Mouse (Mus musculus) cerebellum, postnatal 36 days (tissue): Measurements from ENCODE around the gene 2310034C09Rik.
A peak's percentile ranks its signal among the peaks of the same experiment; 100 is the strongest.
"Not testable (repeated sequence)": the region's sequence is repeated elsewhere in the genome, so short reads cannot be mapped to it uniquely, and the experiment has no call there.

ENCODE experiments used
- DNase-seq, 2 experiments: peaks; one replicate each; pipeline ENCODE4 v3.0.0; 2021 to 2022; ENCODE audit warnings: mixed read lengths in 2 of 2

Gene 2310034C09Rik

DNA sequence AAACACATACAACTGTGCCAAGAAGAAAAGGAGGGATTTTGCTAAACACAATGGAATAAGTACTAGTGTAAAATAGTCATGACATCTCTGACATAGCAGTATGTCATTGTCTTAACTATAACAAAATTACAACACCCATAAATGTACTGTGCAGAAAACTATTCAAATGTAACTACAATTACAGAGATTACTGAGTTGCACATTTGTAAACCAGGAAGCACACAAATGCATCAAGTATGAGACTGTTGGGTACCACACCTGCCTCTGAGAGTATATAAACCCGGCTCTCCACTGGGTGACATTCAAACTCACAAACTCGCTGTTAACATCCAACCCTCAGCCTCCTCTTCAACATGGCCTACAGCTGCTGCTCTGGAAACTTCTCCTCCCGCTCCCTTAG is at the start of gene 2310034C09Rik:
TSS of gene 2310034C09Rik (plus strand) at position 301 of the 400 bp plus-strand sequence.
- not testable (repeated sequence) for DNase-seq

DNA sequence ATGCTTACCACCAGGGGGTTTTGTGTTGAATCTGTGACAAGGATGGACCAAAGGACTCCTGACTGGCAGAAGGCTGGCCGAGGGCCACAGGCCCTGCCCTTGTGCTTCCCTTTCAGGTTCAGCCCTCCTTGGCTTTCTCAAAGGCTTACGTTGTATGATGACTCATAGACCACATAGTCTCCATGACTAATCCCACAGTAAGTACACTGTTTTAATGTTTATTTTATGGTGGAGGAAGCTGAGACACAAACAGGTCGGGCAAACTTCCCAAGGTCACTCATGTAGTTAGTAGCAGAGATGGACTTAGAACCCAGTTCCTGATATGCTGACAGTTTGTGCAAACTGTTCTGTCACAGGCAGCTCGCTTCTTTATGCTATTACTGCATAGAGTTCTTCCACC is 47.9 kb upstream of the 2310034C09Rik start:
- no peak for DNase-seq

DNA sequence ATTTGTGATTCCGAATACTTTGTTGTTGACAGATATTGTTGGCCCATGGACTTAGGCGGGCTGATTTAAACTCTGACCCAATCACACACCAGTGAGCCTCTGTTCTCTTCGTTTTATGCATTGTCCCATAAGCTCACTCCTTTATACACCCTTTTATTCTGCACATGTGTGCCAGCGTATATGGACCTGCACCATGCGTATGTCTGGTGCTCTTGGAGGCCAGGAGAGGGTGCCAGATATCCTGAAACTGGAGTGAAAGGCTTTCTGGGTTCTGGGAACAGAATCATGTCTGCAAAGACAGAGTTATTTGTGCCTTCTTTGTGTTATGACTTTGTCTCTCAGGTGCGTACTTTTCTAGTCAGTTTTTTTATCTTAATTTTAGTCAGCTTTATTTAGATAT is 47.4 kb upstream of the 2310034C09Rik start:
- DNase-seq, result no peak

DNA sequence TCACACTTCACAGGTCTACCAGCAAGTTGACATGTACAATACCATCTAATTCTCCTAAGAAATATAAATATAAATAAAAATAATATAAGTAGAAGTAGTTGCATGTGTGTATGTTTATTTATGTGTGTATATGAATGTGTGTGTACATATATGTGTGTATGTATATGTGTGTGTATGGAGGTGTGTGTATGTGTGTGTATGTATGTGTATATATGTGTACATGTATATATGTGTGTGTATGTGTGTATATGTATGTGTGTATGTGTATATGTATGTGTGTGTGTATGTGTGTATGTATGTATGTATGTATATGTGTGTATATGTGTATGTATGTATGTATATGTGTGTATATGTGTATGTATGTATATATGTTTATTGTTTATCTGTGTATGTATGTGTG is 42.1 kb upstream of the 2310034C09Rik start:
- no peak for DNase-seq

DNA sequence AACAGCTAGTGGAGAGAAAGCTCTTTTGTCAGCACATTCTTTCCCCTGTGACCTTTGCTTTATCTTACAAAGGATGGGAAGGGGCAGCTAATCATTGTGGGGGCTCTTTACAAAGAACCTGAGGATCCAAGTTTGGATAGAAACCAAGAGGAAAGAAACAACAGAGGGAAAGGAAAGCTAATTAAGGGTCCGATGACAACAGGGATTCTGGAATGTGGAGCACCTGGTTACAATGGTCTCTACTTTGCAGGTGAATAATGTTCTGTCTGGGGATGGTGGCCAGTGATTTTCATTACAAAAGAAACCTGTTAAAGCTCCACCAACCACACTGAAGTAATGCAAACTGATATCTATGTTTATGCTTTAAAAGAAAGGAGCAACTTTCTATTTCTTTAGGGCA is 38.6 kb upstream of the 2310034C09Rik start:
- no peak for DNase-seq

DNA sequence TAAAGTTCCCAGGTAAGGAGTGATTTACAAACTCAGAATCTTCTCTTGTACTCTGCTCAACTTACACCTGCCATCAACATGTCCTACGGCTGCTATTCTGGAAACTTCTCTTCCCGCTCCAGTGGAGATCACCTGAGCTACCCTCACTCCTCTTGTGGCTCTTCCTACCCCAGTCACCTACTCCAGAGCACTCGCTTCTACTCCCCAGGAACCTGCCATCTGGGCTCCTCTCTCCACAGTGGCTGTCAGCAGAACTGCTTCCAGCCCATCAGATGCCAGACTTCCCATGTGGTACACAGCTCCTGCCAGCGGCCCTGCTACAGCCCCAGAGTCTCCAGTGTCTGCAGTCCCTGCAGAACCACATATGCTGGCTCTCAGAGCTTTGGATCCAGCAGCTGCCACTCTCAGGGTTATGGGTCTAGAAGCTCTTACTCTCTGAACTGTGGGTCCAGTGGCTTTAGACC is 29.8 kb upstream of the 2310034C09Rik start, which contains the start of gene Krtap13-1:
TSS of gene Krtap13-1 (plus strand) at position 51 of the 464 bp plus-strand sequence.
- peak; percentile 6 to 11 for DNase-seq

DNA sequence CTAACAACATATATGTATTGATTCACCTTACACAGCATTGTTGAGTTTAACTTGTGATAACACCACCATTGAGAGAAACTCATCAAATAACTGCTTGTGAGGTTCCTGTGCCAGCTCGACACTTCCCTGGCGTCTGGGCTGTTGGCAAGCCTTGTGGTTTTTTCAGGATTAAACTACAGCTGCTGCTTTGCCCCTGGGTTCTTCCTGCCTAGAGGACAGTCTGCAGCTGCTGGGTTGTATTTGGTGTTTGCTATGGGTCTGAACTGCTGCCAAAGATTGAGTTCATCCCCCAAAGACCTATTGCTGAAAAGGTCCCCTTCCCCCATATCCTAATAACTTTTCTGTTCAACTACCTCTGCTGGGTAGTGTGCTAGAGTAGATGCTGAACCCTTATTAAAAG is 23.3 kb upstream of the 2310034C09Rik start:
- DNase-seq, result no peak

DNA sequence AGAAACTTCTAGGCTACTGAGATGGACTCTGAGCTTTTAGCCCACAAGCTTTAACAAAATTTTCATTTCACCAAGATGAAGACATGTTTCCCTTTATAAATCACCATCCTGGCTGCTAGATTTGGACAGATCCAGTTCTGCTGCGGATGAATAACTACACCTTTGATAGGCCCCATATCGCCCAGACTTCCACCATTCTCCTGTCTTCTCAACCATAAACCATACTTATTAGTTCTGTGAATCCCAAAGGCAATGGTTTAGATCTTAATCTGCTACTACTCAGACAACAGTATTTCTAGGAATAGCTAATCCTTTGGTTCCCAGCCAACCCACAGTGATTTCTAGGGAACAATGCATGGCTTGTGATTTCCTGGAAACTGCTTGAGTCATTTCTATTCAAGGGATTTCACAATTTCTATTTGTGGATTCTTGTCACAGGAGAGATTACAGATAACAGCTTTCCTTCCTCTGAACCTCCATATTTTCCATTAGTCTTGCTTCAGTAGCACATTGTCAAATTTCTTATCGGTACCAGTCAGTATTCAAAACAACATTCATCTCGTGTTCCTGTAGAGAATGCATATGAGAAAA is 13.8 kb upstream of the 2310034C09Rik start:
- DNase-seq, result no peak

DNA sequence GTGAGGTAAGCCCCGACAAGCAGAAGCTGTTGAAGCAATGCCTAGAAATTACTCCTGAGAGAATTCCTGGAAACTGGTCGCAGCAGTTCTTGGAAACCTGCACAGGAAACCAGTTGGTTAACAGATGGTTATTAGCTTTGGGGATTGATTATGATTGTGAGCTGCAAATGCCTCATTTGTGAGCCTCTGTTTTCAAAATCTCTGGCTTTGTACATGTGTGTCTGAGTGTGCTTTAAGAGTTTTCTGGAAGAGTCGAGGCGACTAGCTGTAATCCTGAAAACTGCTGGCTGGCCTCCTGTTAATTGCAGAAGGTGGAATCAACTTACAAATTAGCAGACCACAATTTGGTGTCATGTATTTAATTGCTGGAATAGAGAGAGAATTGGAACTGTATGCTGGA is 10.7 kb upstream of the 2310034C09Rik start:
- DNase-seq, result no peak

DNA sequence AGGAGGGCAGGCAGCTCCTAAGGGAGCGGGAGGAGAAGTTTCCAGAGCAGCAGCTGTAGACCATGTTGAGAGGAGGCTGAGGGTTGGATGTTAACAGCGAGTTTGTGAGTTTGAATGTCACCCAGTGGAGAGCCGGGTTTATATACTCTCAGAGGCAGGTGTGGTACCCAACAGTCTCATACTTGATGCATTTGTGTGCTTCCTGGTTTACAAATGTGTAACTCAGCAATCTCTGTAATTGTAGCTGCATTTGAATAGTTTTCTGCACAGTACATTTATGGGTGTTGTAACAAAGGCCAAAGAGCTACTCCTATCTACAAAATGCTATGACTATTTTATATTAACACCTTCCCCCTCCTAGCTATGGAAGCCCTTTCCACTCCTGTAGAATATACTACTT is 7.1 kb upstream of the 2310034C09Rik start, which contains the start of gene Krtap13:
TSS of gene Krtap13 (minus strand) at position 101 of the 400 bp plus-strand sequence.
- DNase-seq, result not testable (repeated sequence)

DNA sequence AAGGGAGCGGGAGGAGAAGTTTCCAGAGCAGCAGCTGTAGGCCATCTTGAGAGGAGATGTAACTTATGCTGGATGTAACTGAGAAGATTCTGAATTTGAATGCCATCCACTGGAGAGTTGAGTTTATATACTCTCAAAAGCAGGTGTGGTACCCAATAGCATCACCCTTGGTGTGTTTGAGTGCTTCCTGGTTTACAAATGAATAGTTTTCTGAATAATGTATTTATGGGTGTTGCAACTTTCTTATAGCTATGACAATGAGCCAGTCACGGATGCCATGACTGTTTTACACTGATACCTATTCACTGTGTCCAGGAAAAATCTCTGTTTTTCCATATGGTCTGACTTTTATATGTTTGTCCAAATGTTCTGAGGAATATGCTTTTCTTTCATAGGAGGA is 15.5 kb downstream of the 2310034C09Rik start, which contains the start of gene 2310057N15Rik:
TSS of gene 2310057N15Rik (minus strand) at position 101 of the 400 bp plus-strand sequence.
- DNase-seq, result no peak

DNA sequence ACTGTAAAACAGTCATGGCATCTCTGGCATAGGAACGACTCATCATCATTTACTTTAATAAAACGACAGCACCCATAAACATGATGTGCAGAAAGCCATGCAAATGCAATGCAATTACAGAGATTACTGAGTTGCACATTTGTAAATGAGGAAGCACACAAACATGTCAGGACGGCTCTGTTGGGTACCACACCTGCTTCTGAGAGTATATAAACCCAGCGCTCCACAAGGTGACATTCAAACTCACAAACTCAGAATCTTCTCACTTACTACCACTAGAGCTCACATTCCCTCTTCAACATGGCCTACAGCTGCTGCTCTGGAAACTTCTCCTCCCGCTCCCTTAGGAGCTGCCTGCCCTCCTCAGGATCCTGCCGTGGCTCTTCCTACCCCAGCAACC is 18.9 kb downstream of the 2310034C09Rik start, which contains the start of gene Gm5965:
TSS of gene Gm5965 (plus strand) at position 301 of the 400 bp plus-strand sequence.
- no peak for DNase-seq

DNA sequence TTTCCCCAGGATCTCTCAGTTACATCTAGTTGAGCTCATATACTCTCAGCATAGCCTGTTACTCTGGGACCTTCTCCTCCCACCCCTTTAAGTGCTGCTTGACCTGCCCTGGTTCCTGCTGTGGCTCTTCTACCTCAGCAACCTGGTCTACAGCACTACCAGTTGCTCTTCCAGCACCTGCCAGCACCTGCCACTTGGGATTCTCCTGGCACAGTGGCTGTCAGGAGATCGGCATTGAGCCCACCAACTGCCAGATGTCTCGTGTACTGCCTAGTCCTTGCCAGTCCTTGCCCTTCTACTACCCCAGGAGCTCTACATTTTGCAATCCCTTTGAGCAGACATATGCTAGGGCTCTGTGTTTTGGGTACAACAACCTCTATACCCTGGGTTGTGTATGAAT is 28.1 kb downstream of the 2310034C09Rik start:
- DNase-seq, result no peak
